Mouse (Mus musculus): ENCODE results near the gene Pank2.

Pank2 gene

GRCm38 (mm10) chr2:131323675-131324074 is 61.4 kb downstream of the Pank2 start:
- DNase-seq (ENCODE audit: low spot score) = no peak

GRCm38 (mm10) chr2:131326044-131326443 is 63.7 kb downstream of the Pank2 start:
- no peak for DNase-seq (ENCODE audit: low spot score)

- no peak for DNase-seq (ENCODE audit: low spot score)
Measured at GRCm38 (mm10) chr2:131328981-131329380, 66.7 kb downstream of the Pank2 start.

- no peak for DNase-seq (ENCODE audit: low spot score)
Measured at GRCm38 (mm10) chr2:131330548-131330947, 68.3 kb downstream of the Pank2 start.

DNA sequence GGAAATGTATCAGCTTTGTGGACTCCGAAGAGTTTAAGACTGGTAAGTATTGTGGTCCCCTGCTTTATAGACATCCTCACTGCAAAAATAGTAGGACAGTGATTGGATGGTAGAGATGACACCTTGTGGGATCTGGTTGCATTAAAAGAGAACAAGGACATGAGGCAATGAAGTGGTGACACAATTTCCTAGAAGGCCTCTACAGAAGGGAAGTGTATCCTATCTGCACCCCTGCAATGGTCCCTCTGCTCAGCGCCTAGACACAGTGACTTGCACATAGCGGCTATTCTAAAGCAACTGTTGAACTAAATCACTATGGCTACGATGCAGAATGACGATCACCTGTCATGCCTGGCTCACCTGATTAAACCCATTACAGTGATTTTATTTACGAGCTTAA is 75.3 kb downstream of the Pank2 start:
- DNase-seq (ENCODE audit: low spot score) = no peak

GRCm38 (mm10) chr2:131344449-131344848 is 82.2 kb downstream of the Pank2 start:
- DNase-seq (ENCODE audit: low spot score) = no peak

DNA sequence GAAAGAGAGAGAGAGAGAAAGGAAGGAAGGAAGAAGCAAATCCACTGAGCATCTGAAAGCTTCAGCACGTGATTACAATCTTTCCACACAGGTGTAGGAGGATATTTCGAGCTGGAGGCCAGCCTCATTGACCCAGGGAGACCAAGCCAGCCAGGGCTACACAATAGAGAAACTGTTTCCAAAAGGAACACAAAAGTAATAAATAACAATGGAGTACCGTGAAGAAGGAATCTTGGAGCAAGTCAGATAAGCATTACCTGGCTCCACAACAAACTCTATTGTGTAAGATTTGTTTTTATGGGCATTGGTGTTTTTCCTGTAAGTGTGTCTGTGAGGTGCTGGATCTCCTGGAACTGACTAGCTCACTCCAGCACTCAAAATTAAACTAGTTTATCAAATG is 83.3 kb downstream of the Pank2 start:
- no peak for DNase-seq (ENCODE audit: low spot score)

All from ovary, adult 18-20 months (tissue).